Mouse (Mus musculus): ENCODE results near the gene Rangap1.

Rangap1 gene

GRCm38 (mm10) chr15:81697175-81697574 is 48.2 kb downstream of the Rangap1 start, which contains the start of gene Chadl:
Gene Chadl (minus strand): TSS chr15:81697287.
- DNase-seq (ENCODE audit: low spot score in 2 of 2): no peak

- DNase-seq (ENCODE audit: low spot score in 2 of 2): no peak
Measured at GRCm38 (mm10) chr15:81694891-81695290, 50.4 kb downstream of the Rangap1 start.

- DNase-seq (ENCODE audit: low spot score in 2 of 2): peak; percentile 52 to 67
Measured at GRCm38 (mm10) chr15:81693967-81694881, 51.1 kb downstream of the Rangap1 start.

- DNase-seq (ENCODE audit: low spot score in 2 of 2): peak in 1 of 2 experiments; percentile 25
Measured at GRCm38 (mm10) chr15:81693366-81693966, 51.9 kb downstream of the Rangap1 start.

- no peak for DNase-seq (ENCODE audit: low spot score in 2 of 2)
Measured at GRCm38 (mm10) chr15:81680301-81680805, 65.0 kb downstream of the Rangap1 start.

GRCm38 (mm10) chr15:81676637-81677036 is 68.7 kb downstream of the Rangap1 start:
- no peak for DNase-seq (ENCODE audit: low spot score in 2 of 2)

- DNase-seq (ENCODE audit: low spot score in 2 of 2): no peak
Measured at GRCm38 (mm10) chr15:81670231-81670640, 75.1 kb downstream of the Rangap1 start.

GRCm38 (mm10) chr15:81666957-81667356 is 78.4 kb downstream of the Rangap1 start:
- DNase-seq (ENCODE audit: low spot score in 2 of 2): no peak

- DNase-seq (ENCODE audit: low spot score in 2 of 2): peak; percentile 73 to 83
Measured at GRCm38 (mm10) chr15:81663697-81664561, 81.4 kb downstream of the Rangap1 start, which contains the start of gene L3mbtl2. Gene L3mbtl2 (plus strand): TSS chr15:81663889.

GRCm38 (mm10) chr15:81663281-81663680 is 82.0 kb downstream of the Rangap1 start:
- no peak for DNase-seq (ENCODE audit: low spot score in 2 of 2)

GRCm38 (mm10) chr15:81661701-81662100 is 83.6 kb downstream of the Rangap1 start:
- no peak for DNase-seq (ENCODE audit: low spot score in 2 of 2)
